Mouse (Mus musculus) adrenal gland, postnatal 4 days (tissue): Measurements from ENCODE around the gene Fam222b. TPM values are rescaled to one million over a fixed set of nuclear protein-coding genes. Genes with fewer than 3 reads are reported as not detected.
A peak's percentile ranks its signal among the peaks of the same experiment; 100 is the strongest.

Source experiments
- DNase-seq, 2 experiments: peaks; one replicate each; pipeline ENCODE4 v3.0.0; 2021 to 2022; ENCODE audit warnings: low spot score in 2 of 2, mixed read lengths in 2 of 2
- microRNA-seq: library from miRNA; unstranded; fragments of <30 nt; microRNA quantifications from one replicate; pipeline ENCODE4 v1.2.0, GENCODE M21; 2021
- total RNA-seq, 2 experiments: library from RNA; stranded (reverse); gene quantifications; 2 replicates each; pipeline ENCODE4 v1.2.3; 2021

The Fam222b gene
- total RNA-seq, 2 experiments from 2014 or later: 20.3 to 22.1 TPM

DNA sequence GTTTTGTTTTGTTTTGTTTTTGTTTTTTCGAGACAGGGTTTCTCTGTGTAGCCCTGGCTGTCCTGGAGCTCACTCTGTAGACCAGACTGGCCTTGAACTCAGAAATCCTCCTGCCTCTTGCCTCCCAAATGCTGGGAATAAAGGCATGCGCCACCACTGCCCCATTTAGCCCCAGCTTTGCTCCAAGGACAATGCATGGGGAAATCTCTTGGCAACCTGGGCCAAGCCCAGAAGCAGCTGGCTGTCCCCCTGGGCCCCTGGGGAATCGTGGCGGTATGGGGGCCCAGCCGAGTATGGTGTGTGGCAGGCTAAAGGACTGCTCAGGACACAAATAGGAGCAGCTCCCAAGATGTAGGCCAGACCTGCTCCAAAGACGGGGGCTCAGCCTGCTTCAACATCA is 109.8 kb downstream of the Fam222b start:
- DNase-seq: no peak

DNA sequence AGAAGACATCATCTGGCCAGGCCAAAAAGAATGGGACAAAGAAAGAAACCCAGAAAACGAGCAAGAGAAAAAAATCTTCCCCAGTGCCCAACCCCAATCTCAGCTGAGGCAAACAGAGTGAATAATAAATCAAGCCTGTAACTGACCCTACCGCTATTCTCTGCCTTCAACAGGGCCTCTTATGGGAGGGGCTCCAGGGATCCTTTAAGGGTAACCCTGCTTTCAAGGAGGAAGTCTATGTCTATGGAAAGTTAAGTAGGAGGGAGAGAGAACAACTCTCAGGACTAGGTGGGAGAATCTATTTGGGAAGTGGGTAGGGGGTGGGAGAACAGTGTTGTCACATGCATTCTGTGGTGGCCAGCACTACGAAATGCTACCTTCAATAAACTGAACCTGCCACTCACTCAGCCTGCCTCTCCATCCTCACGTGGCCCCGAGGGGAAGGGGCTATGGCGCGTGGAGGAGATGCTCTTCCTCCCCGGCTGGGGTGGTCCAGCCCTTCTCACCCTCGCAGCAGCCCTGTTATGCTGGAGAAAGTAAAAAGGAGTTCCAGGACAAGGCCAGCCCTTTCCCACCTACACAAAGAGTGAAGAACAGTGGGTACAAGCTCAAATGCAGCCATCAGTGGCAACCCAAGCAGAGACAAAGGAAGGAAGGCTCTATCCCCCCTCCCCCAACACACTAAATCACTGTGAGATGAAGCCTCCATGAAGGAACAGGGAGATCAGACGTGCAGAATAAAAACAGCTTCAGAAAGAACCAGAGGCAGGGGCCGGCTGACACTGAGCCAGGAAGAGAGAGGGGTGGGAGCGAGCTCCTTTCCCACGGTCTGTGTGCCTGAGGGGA is 111.1 kb downstream of the Fam222b start:
- DNase-seq: no peak

Small RNAs within 50 kb of the gene (microRNA-seq; reads per million reads assigned to microRNA genes)
- 392 reads per million, percentile 63 among the genes with 10 or more reads in this experiment for gene Mir144
- not detected for gene Mir451a
- not detected for gene Mir451b
- gene Mir7653: 1.6 reads per million

Other genes starting within 250 kb of the Fam222b start
- gene Pipox, start 200.6 kb upstream of the Fam222b start, total RNA-seq: 10 to 100 TPM in 1 of 2 experiments, 1 to 10 TPM in 1; 9.1 to 16.9 TPM
- gene Sez6, start 163.9 kb upstream of the Fam222b start, total RNA-seq: 1 to 10 TPM; 3.9 to 6.0 TPM
- 10 to 100 TPM; 80.7 to 81.8 TPM for gene Phf12, start 111.9 kb upstream of the Fam222b start, total RNA-seq
- 10 to 100 TPM; 10.3 to 12.1 TPM for gene Dhrs13, start 62.4 kb upstream of the Fam222b start, total RNA-seq
- gene Flot2, start 56.7 kb upstream of the Fam222b start, total RNA-seq: 10 to 100 TPM; 81.8 to 83.8 TPM
- 10 to 100 TPM; 32.1 to 32.9 TPM for gene Eral1, start 14.3 kb upstream of the Fam222b start, total RNA-seq
- gene Traf4, start 70.9 kb downstream of the Fam222b start, total RNA-seq: 10 to 100 TPM; 42.7 to 46.5 TPM
- 10 to 100 TPM; 16.3 to 16.5 TPM for gene Nek8, start 82.0 kb downstream of the Fam222b start, total RNA-seq
- gene Tlcd1, start 82.1 kb downstream of the Fam222b start, total RNA-seq: 10 to 100 TPM; 45.2 to 46.9 TPM
- 1,000 to 10,000 TPM; 2,039 to 2,132 TPM for gene Rpl23a, start 88.9 kb downstream of the Fam222b start, total RNA-seq
- gene Rab34, start 93.8 kb downstream of the Fam222b start, total RNA-seq: 100 to 1,000 TPM; 120 to 124 TPM
- gene Proca1, start 98.7 kb downstream of the Fam222b start, total RNA-seq: 1 to 10 TPM; 7.9 to 8.8 TPM
- gene Sdf2, start 151.1 kb downstream of the Fam222b start, total RNA-seq: 10 to 100 TPM; 79.3 to 87.3 TPM
- gene Supt6, start 151.3 kb downstream of the Fam222b start, total RNA-seq: 10 to 100 TPM; 63.3 to 69.2 TPM
- gene 2610507B11Rik, start 167.1 kb downstream of the Fam222b start, total RNA-seq: 100 to 1,000 TPM; 137 to 138 TPM
- gene BC030499, start 196.2 kb downstream of the Fam222b start, total RNA-seq: 1 to 10 TPM in 1 of 2 experiments, under 1 TPM in 1; 0.73 to 1.5 TPM
- 10 to 100 TPM; 28.8 to 31.5 TPM for gene Spag5, start 206.9 kb downstream of the Fam222b start, total RNA-seq
- gene Aldoc, start 228.3 kb downstream of the Fam222b start, total RNA-seq: 10 to 100 TPM; 15.3 to 16.2 TPM
- 10 to 100 TPM; 58.2 to 58.3 TPM for gene Pigs, start 233.8 kb downstream of the Fam222b start, total RNA-seq
- gene Unc119, start 248.8 kb downstream of the Fam222b start, total RNA-seq: 10 to 100 TPM; 55.7 to 67.1 TPM